Mouse (Mus musculus): ENCODE data around the gene Sorbs2.

Sorbs2 gene

DNA sequence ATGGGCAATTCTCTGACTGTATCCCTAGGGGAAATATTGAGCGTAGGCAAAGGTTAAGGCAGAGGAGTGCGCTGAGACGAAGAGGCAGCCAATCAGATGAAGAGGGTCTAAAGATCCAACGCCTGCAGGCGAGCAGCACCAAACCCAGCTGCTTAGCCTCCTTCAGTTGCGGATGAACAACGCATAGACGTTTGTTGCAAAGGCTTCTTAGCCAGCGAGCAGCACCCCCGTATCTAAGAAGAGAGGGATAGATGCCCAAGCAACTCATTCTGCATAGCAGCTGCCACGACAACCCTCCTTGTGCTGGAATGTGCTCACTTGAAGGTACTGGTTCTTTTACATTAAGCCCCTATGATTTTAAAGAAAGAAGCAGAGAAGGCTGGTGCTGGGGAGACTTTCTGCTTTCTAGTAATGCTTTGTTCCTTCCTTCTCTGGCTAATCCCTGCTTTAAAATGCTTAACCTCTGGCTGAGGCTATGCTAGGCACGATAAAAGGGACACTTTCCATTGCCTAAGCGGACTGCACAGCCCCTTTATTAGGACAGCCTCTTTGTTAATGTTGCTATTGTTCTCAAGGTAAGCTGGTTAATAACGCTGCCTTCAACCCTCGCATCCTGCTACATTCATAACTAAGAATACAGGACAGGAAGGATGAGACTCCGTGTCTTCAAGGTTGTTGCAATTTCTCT, at the start of gene Sorbs2:
Gene Sorbs2, plus strand, starts transcription at position 155 of the 688 bp plus-strand sequence.
- no peak for DNase-seq

DNA sequence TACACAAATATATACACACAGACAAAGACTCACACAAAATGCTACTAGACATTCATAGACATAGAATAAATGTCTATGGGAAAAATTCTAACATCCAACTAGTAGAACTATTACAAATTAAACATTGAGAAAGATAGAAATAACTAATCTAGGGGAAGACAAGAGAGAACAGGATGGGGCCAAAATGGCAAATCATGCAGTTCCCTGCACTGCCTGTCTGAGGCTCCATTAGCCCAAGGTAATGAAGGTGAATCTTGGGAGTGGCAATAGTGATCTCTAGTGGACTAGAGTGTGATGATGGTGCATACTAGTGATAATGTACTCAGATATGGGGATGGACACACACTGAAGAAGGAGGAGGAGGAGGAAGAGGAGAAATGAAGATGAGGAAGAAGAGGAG, 49.7 kb upstream of the Sorbs2 start:
- DNase-seq = no peak

DNA sequence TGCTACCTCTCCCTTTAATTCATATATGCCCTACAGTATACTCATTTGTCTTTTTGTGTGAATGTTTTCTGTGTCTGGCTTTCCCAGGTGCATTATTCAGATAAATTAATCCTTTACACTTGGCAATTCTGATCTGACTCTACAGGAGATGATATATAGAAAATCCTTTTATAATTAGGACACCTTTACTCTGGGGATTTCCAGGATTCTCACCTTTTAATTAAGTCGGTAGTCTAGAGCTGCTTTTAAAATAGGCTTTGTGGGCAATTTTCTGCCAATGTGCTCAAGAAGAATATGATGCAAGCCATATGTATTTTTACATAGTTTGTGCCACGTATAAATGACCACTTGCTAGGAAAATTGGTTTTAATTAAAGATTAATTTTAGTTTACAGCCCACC, 38.6 kb upstream of the Sorbs2 start:
- DNase-seq = no peak

DNA sequence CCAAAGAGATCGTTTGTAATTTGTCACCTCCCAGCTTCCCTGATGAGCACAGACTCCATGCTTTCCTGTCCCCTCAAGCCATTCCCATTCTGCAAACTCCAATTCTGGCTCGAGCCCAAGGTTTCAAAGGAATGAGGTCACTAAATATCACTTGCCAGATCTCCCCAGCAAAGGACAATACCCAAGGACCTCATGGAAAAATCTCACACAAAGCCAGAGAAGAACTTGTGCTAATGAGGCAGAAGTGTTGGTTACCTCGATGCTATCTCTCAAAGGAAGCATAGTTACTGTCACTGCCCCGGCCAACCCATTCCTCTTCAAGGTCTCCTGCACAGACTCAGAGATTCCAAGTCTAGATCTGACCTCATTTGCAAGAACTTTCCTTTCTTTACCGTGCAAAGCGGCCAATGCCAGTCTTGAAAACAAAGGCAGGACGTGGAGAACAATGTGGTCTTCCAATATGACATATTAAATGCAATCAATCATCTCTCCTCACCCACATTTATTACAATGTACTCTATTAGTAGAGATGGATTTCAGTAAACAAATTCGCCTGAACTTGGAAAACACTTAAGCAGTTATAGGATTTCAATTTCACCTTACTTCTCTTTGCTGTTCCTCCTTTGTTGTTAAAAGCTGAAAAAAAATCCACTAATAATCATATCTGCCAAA, 37.9 kb upstream of the Sorbs2 start:
- no peak for DNase-seq

DNA sequence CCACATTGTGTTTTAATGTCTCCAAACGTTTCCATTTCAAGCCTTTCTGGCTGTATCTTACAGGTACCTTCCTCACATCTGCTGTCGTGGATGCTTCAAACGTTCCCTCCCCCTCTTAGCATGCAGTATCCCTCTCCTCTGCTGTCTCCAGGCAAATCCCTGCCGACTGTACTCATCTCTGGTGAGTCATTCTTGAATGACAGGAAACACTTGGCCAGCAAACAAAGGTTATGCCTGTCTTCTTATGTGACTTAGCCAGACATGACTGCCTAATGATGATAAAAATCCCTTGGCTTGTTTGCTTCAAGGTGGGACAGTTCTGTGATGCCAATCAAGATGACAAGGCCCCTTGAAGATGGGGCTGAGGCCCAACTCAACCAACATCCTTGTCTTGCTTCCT, 26.7 kb upstream of the Sorbs2 start:
- DNase-seq = no peak

DNA sequence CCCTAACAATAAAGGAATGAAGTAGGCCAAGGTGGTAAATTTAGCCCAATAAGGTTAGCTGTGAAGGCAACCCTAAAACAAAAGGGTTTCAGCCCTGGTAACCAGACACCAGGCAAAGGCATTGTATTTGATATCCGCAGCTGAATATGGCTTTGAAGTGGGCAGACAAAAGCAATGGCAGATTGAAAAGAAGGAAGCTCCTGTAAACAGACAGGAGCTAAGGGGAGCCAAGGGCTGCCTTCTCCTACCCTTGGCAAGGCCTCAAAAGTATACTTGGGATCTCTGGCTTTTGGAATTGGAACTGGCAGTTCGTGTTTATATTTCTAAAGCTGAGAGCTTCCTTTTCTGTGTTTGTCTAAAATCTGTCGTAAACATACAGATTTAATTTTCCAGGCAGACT, 21.3 kb upstream of the Sorbs2 start:
- DNase-seq = no peak

DNA sequence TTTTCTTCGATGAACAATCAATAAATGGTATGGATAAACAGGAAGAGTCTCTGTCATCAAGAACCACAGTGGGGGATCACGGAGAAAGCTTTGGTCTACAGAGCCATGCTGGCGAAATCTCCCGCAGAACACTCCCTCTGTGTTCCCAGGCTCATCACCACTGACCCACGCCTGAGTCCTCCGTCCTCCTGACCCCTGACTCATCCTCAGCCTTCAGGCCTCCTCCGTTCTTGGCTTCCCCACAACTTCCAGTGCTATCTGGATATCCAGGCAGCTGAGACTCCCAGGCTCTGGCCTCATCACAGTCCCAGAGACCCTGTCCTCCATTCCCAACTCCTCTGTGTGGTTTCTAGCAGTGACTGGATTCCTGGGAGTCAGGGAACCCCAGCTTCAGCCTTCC, 3.6 kb upstream of the Sorbs2 start:
- DNase-seq = no peak

DNA sequence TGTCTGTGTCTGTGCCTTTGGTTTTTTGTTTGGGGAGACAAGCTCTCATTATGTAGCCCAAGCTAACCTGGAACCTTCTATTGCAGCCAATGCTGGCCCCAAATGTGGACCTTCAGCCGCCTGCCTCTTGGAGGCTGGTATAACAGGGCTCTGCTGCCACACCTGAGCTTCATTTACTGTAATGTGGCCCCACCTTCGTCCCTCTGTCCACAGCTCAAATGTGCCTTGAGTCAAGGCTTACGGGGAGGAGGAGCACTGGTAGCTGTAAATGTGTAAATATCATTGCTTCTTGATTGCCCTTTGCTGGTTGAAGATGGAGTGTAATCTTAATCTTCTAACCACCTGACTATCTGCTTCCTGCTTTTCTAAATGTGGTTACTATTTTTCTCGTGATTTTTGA, 1.2 kb upstream of the Sorbs2 start:
- DNase-seq = no peak

DNA sequence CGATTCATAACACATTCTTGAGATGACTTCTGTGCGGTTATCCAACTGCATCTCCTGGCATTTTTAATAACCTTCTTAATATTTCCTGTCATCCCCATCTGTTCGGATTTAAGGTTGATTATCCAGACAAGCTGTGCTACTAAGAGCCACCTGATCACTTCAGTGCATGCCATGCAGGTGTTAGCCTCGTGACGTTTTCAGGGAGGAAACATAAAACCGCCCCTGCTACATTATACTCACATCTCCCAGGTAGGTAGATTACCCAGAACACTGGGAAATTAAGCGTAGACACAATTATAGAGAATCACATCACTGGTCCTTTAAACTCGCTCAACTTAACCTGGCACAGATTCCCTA, 333 bp upstream of the Sorbs2 start:
- no peak for DNase-seq

DNA sequence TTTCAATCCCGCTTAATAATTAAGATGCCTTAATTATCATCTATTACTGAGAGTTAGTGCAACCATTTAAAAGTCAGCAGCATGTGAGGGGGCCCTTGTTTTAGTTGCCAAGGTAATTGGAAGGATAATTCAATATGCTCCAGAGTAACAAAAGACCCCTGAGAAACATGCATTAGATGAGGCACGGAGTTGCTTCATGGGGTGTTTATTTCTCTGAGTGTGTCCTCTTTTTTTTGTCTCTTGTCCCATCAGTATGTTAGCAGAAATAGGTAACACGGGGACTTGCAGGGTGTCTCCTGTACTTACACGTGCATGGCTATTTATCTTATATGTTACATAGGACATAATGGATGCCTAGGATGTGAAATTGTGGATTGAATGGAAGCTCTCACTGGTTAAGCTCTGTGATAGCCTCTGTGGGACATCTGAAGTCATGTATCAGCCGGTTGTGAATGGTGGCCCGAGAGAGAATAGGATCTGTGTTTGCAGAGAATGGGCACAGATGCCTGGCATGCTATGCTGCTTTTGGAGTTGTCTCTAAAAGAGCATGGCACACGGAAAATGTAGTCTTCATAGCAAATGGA, 1.0 kb downstream of the Sorbs2 start:
- DNase-seq = no peak

DNA sequence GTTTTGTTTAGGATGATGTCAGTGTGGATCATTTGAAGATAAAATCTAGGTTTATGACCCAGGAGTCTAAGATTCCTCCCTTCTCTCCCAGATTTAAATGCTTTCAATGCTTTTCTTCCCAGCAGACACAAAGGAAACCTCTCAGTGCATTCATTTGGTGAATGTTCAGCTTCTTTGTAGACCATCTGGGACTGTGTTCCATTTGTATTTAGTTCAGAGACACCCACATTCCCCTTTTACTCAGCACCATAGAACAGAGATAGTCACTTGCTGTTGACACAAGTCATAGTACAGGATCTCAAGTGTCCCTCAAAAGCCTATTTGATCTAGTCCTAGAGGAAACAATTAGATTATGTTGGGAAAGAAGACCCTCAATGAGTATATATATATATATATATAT, 4.8 kb downstream of the Sorbs2 start:
- no peak for DNase-seq

DNA sequence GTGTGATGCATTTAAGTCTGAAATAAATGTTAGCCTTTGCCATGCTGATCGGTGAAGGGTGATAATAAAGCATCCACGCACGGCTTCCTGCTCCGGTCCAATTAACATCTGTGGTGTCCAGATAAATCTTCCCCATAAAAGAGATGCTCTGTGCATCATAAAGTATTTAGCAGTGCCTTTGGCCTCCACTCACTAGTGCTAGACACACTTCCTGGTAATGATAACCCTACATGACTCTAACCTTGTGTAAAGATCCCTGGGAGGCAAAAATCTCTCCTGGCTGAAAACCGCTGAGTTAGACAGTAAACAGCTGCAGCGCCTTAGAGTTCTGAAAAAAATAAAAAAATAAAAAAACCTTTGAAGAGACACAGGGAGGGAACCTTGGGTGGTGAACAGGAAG, 14.0 kb downstream of the Sorbs2 start:
- DNase-seq = no peak

DNA sequence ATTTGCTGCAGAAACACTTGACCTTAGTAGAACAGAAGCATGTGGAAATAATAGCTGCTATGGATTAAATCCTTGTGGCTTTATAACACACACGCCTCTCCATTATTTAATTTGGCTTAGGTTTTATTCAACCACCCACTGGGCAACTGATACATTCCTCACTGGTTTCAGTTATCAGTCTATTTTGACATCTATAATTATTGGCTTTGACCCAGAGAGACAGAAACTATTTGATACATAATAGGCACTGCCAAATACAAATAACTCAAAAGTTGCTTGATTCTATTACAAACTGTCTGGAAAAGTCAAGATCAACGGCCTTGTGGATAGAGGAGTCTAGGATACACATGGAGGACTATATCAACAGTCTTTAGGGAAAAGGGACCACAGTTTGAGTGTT, 20.1 kb downstream of the Sorbs2 start:
- no peak for DNase-seq

DNA sequence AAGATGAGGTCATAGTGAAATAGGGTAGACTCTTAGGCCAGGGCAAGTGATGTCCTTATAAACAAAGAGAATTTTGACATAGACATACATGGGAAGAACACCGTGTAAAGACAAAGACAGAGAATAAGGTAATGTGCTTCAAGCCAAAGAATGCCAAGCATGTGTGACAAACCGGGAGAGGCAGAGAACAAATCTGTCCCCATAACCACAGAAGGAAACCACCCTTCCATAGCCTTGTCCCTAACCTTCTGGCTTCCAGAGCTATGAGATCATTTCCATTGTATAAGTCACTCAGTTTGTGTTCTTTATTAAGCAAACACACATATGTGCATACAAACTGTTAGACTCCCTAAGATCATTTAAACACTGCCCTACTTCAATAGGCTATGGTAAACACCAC, 21.3 kb downstream of the Sorbs2 start:
- no peak for DNase-seq

DNA sequence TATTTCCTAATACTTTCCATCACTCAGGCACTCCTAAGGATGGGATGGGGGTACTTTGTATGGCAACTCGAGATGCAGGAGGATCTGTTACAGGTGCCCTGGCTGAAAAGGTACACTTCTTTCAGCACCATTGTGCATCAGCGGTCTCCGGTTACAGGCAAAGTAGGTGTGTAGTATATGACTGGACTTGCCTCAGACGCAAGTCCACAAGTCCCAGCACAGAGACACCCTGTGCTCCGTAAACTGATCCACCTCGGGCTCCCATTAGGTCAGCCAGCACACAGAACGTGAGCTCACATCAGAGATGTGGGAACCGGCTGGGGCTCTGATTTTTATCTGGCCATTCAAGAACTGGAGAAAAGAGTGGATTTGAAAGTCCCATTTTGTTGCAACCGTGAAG, 29.0 kb downstream of the Sorbs2 start:
- no peak for DNase-seq

DNA sequence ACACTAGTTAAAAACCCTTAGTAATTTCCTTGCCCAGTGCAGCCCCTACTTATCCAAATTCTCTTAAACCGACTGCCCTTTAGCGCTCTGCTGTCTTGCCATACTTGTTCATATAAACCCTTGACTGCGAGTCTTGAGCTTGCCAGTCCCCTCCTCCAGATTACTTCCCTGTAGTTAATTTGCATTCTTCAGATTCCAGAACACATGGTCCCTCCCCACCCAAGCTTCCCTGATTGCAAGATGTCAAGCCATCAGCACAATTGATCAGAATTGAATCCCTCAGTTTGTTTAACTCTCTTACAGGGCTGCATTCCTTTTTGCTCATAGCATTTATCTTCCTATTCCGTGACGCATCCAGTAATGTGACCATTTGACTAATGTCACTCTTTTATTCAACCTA, 32.9 kb downstream of the Sorbs2 start:
- DNase-seq = no peak

DNA sequence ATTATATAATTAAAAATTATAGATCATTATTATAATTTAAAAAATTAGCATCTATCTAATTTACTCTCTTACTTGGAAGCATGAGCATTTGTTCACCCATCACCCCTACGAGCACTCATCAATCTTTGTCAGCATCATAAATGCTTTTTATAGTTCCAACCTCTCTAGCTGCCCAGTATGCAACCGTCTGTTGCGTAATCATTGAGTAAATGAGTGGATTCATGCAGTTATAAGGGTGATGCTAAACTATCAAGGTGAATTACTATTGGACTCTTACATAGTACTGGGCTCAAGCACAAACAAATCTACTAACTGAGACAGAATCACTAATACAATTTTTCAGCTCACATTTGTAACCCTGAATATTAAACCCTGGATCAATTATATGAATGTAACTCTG, 44.6 kb downstream of the Sorbs2 start:
- DNase-seq = no peak

DNA sequence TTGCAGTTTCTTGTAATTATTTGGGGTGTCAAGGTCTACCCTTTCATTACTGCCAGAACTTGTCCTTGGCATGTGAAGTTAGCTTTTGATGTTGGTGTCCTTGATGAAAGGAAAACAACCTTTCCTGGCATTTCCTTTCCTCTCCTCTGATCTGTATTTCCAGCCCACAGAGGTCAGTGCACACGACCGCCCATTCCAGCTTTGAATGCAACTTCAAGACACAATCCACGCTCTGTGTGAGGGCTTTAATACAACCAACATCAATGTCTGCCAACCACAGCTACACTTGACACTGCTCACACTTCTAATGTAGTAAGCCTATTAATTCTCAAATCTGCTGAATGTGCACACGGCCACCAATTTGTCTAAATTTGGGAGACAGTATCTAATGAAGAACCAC, 47.0 kb downstream of the Sorbs2 start:
- no peak for DNase-seq

DNA sequence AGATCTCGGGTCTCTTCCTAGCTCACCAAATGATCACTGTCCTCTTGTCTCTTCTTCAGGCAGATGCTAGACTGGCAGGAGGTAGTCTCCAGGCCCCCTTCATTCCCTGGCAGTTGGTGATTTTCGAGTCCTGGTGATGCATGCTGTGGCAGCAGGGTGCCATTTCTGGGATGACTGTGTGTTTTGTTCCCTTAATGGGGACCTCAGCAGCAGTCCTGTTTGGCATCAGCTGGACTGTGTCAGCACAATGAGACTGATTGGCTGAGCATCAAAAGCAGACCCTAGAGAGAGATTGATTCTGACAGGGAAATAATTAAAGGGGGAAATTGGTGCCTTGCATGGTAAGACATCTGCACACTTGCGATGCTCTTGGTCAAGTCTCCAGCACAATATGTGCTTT, 50.3 kb downstream of the Sorbs2 start:
- no peak for DNase-seq

DNA sequence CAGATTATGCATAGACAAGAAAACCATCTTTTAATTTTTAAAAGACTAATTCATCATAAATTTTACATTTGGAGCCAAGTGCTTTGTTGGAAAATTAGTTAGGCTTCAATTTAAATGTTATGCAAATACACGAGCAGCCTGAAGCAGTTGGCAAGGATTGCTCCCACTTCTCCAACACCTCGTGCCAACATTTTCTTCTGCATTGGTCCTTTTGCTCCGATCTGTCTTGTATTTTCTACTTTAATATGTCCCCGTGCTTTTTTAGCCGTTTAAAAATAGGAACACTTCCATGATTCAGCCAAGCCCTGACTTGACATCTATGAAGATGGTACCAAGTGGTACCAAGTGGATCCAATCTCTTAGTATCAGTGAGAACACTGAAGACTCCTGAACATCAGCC, 50.8 kb downstream of the Sorbs2 start:
- DNase-seq = no peak

DNA sequence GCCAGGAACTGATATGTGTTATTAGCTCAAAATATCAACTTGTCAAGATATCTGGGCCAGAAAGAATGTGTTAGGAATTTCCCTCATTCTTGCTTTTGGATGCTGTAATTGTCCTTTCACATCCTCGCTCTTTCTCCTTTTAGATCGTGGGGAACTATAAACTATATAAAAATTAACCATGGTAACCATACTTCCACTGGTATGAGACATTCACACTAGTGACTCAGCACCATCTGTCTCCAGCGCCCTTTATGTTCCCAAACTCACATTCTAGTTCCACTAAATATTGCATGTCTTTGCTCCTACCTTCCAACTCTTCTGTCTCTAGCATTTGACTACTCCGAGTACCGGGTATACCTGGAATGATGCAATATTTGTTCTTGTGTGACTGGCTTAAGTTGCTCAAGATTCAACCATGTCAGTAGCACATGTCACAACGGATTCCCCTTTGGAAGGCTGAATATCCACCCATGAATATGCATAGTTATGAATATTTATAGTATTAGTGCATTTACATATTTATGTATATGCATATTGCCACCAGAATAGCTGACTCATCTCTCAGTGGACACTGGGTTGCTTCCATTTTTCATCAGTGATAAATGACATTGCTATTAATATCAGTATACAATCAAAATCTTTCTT, 51.7 kb downstream of the Sorbs2 start:
- DNase-seq = no peak

DNA sequence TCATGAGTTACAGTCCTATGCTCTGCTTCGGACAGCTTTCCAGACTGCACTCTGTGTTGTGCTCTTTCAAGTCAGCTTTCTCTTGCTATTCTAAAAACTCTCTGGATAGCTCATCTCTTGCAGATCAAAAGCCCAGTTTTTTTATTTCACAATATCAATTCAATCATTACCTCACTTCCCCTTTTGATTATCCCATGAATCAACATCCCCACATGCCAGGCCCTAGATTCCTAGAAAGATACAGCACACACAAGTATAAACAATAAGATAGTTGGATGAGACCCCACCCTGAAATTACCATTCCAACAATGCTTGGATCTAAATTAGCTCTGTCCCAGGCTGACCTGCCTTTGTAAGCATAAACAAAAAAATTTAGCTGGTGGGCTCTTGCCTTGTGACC, 57.6 kb downstream of the Sorbs2 start:
- no peak for DNase-seq

DNA sequence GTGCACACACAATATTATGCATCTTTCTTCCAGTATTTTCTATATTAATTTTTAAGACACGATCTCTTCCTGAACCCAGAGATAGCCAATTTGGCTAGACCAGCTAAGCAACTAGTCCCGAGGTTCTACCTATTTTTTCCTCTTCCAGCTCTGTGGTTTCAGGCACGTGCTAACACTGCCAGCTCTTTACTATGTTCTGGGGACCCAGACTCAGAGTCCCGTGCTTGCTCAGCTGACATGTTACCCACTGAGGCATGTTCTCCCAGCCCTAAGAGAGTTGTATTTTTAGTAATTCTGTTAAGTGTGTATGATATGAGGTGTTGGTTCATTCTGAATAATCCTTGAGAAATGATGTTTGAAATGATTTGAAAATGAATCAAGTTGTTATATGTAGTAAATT, 62.5 kb downstream of the Sorbs2 start:
- no peak for DNase-seq

All from thymus, postnatal 4 days (tissue).